Mouse (Mus musculus) lung, embryonic 14.5 days (tissue): Measurements from ENCODE around the gene Prelp. TPM values are rescaled to one million over a fixed set of nuclear protein-coding genes. Genes with fewer than 3 reads are reported as not detected.

ENCODE experiments used
- ATAC-seq: fragments of 200-750 bp; cut with Nextera tagmentation; 2 replicates; pipeline ENCODE4 v1.8.0; 2017; ENCODE audit warnings: mild to moderate bottlenecking, moderate TSS enrichment, moderate library complexity; ENCODE audit not compliant: insufficient read depth
- DNase-seq: peaks from one replicate; pipeline ENCODE4 v3.0.0-alpha.2; 2015
- H3K27ac ChIP-seq: fragments of 300-500 bp; sonication (generic); 2 replicates; pipeline ENCODE4 v1.5.1; 2014; ENCODE audit warnings: low read depth, mild to moderate bottlenecking, moderate library complexity
- H3K27me3 ChIP-seq: fragments of 300-500 bp; sonication (generic); 2 replicates; pipeline ENCODE4 v1.6.1; 2014; ENCODE audit warnings: low read length, control low read depth; ENCODE audit not compliant: insufficient read depth
- H3K36me3 ChIP-seq: fragments of 300-500 bp; sonication (generic); 2 replicates; pipeline ENCODE4 v1.6.1; 2014; ENCODE audit warnings: control low read depth; ENCODE audit not compliant: insufficient read depth
- H3K4me1 ChIP-seq: fragments of 300-500 bp; sonication (generic); 2 replicates; pipeline ENCODE4 v1.6.1; 2014; ENCODE audit warnings: antibody characterized with exemption, control low read depth; ENCODE audit not compliant: insufficient read depth
- H3K4me2 ChIP-seq: fragments of 300-500 bp; sonication (generic); 2 replicates; pipeline ENCODE4 v1.6.1; 2014; ENCODE audit warnings: mild to moderate bottlenecking
- H3K4me3 ChIP-seq: fragments of 300-500 bp; sonication (generic); 2 replicates; pipeline ENCODE4 v1.5.1; 2014; ENCODE audit warnings: low read depth, low read length
- H3K9ac ChIP-seq: fragments of 300-500 bp; sonication (generic); 2 replicates; pipeline ENCODE4 v1.6.1; 2014
- H3K9me3 ChIP-seq: fragments of 300-500 bp; sonication (generic); 2 replicates; pipeline ENCODE4 v1.6.1; 2016; ENCODE audit warnings: low read depth, low read length, control low read depth
- CTCF ChIP-seq: IDR thresholded peaks from 2 replicates; pipeline ENCODE4 v1.5.1; 2016; ENCODE audit warnings: antibody characterized with exemption, low read depth
- WGBS: fragments of 180-500 bp; shearing (Covaris S2); extraction: QIAGEN DNeasy Blood & Tissue Kit; methylation state at CpG from one replicate; pipeline ENCODE4 v1.1.7; 2014; 5-methylcytosine and 5-hydroxymethylcytosine counted together
- polyA plus RNA-seq: library from polyadenylated mRNA; unstranded; fragments of >200 nt; fragmentation: Nextera tagmentation; extraction: Ambion mirVana; gene quantifications from 2 replicates; pipeline ENCODE4 v1.2.1, GENCODE M21; 2014

Prelp gene
- polyA plus RNA-seq, 1 experiment from 2014 or later: 17.6 TPM

GRCm38 (mm10) chr1:133961281-133962134, 40.3 kb upstream of the Prelp start:
- TF ChIP-seq CTCF: peak; percentile 90
- Histone ChIP-seq H3K4me1 (peaks cover 30% of the 10 kb centered on the region), H3K27me3 (no peaks in the 10 kb centered on the region), H3K4me3 (no peak overlapping the region), H3K9me3 (no peaks in the 10 kb centered on the region), H3K27ac (peak overlapping the region; percentile 90), H3K36me3 (no peaks in the 10 kb centered on the region), H3K4me2 (peak overlapping the region; percentile 40), H3K9ac (peak overlapping the region; percentile 28)
- WGBS: 9% methylated on average over 18 of the region's 18 CpGs
- ATAC-seq (peak; percentile 89), DNase-seq (peak; percentile 97)

GRCm38 (mm10) chr1:133959521-133959920, 38.3 kb upstream of the Prelp start:
- H3K36me3 ChIP-seq: no peaks in the 10 kb centered on the region
- H3K4me1 ChIP-seq: peaks cover 13% of the 10 kb centered on the region
- no peak for TF ChIP-seq CTCF
- H3K9me3 ChIP-seq: no peaks in the 10 kb centered on the region
- H3K4me2 ChIP-seq: no peak overlapping the region
- peak overlapping the region; percentile 59; the same call in 1 of the 2 replicates for H3K27ac ChIP-seq
- no peak overlapping the region for H3K9ac ChIP-seq
- no peaks in the 10 kb centered on the region for H3K27me3 ChIP-seq
- peak; percentile 57 for DNase-seq
- no peak overlapping the region for H3K4me3 ChIP-seq
- 49% methylated on average over 5 of the region's 5 CpGs for WGBS
- no peak; the same call in 1 of the 2 replicates for ATAC-seq

GRCm38 (mm10) chr1:133954009-133954408, 32.8 kb upstream of the Prelp start:
- Histone ChIP-seq H3K27me3 (no peaks in the 10 kb centered on the region), H3K4me1 (peaks cover 10% of the 10 kb centered on the region), H3K9me3 (no peaks in the 10 kb centered on the region), H3K4me2 (no peak overlapping the region), H3K9ac (no peak overlapping the region), H3K27ac (no peak overlapping the region), H3K4me3 (no peak overlapping the region), H3K36me3 (no peaks in the 10 kb centered on the region)
- ATAC-seq: no peak
- no peak for DNase-seq
- TF ChIP-seq CTCF: no peak
- 23% methylated on average over 2 of the region's 2 CpGs for WGBS

GRCm38 (mm10) chr1:133953261-133953742, 32.1 kb upstream of the Prelp start:
- no peak for TF ChIP-seq CTCF
- no peaks in the 10 kb centered on the region for H3K27me3 ChIP-seq
- no peaks in the 10 kb centered on the region for H3K9me3 ChIP-seq
- no peak overlapping the region for H3K4me2 ChIP-seq
- WGBS: 32% methylated on average over 9 of the region's 9 CpGs
- DNase-seq (peak; percentile 29), ATAC-seq (no peak)
- H3K36me3 ChIP-seq: no peaks in the 10 kb centered on the region
- H3K9ac ChIP-seq: no peak overlapping the region
- H3K4me1 ChIP-seq: peaks cover 10% of the 10 kb centered on the region
- H3K4me3 ChIP-seq: no peak overlapping the region
- H3K27ac ChIP-seq: no peak overlapping the region

GRCm38 (mm10) chr1:133951598-133951997, 30.4 kb upstream of the Prelp start:
- H3K36me3 ChIP-seq: no peaks in the 10 kb centered on the region
- no peak overlapping the region for H3K4me3 ChIP-seq
- ATAC-seq: peak; percentile 42; the same call in 1 of the 2 replicates
- DNase-seq: peak; percentile 43
- no peak overlapping the region for H3K27ac ChIP-seq
- 37% methylated on average over 6 of the region's 6 CpGs for WGBS
- no peaks in the 10 kb centered on the region for H3K27me3 ChIP-seq
- H3K9me3 ChIP-seq: no peaks in the 10 kb centered on the region
- TF ChIP-seq CTCF: no peak
- H3K4me1 ChIP-seq: peaks cover 10% of the 10 kb centered on the region
- no peak overlapping the region for H3K4me2 ChIP-seq
- H3K9ac ChIP-seq: no peak overlapping the region

GRCm38 (mm10) chr1:133950061-133950782, 29.0 kb upstream of the Prelp start:
- DNase-seq: no peak
- no peak for ATAC-seq
- Histone ChIP-seq H3K4me1 (peaks cover 10% of the 10 kb centered on the region), H3K9ac (no peak overlapping the region), H3K4me2 (no peak overlapping the region), H3K9me3 (no peaks in the 10 kb centered on the region), H3K36me3 (no peaks in the 10 kb centered on the region), H3K4me3 (no peak overlapping the region), H3K27ac (no peak overlapping the region), H3K27me3 (no peaks in the 10 kb centered on the region)
- TF ChIP-seq CTCF: no peak
- 42% methylated on average over 7 of the region's 7 CpGs for WGBS

GRCm38 (mm10) chr1:133945106-133945505, 23.9 kb upstream of the Prelp start:
- Histone ChIP-seq H3K9me3 (no peaks in the 10 kb centered on the region), H3K4me2 (no peak overlapping the region), H3K27ac (no peak overlapping the region), H3K36me3 (no peaks in the 10 kb centered on the region), H3K9ac (no peak overlapping the region), H3K27me3 (no peaks in the 10 kb centered on the region), H3K4me1 (peaks cover 11% of the 10 kb centered on the region), H3K4me3 (no peak overlapping the region)
- ATAC-seq (no peak), DNase-seq (no peak)
- 84% methylated on average over 3 of the region's 3 CpGs for WGBS
- no peak for TF ChIP-seq CTCF
